Mouse (Mus musculus) retina, postnatal 1 day (tissue): Measurements from ENCODE around the gene Nlrp10.

ENCODE experiments used
- DNase-seq: peaks from one replicate; pipeline ENCODE4 v3.0.0-alpha.2; 2012

Nlrp10 gene

GRCm38 (mm10) chr7:108929726-108930393, at the start of gene Nlrp10:
Nlrp10 (minus strand) TSS chr7:108930178.
- no peak for DNase-seq

GRCm38 (mm10) chr7:108972273-108972672, 42.3 kb upstream of the Nlrp10 start:
- DNase-seq = peak; percentile 87

- DNase-seq = no peak
These were observed 38.2 kb upstream of the Nlrp10 start for GRCm38 (mm10) chr7:108968201-108968600.

GRCm38 (mm10) chr7:108966742-108967362, 36.9 kb upstream of the Nlrp10 start:
- DNase-seq = peak; percentile 80

GRCm38 (mm10) chr7:108965968-108966367, 36.0 kb upstream of the Nlrp10 start:
- DNase-seq = peak; percentile 58

- no peak for DNase-seq
These were observed 27.8 kb upstream of the Nlrp10 start for GRCm38 (mm10) chr7:108957734-108958133.

- DNase-seq = peak; percentile 51
These were observed 24.2 kb upstream of the Nlrp10 start for GRCm38 (mm10) chr7:108954185-108954584.

GRCm38 (mm10) chr7:108952801-108953200, 22.8 kb upstream of the Nlrp10 start:
- no peak for DNase-seq

GRCm38 (mm10) chr7:108950762-108951331, 20.9 kb upstream of the Nlrp10 start:
- DNase-seq = peak; percentile 50

GRCm38 (mm10) chr7:108950312-108950761, 20.4 kb upstream of the Nlrp10 start, which contains the start of gene Tub:
Tub (plus strand) TSS chr7:108950338.
- DNase-seq = peak; percentile 87

- peak; percentile 41 for DNase-seq
These were observed 19.3 kb upstream of the Nlrp10 start for GRCm38 (mm10) chr7:108949301-108949700.

GRCm38 (mm10) chr7:108948611-108949010, 18.6 kb upstream of the Nlrp10 start:
- no peak for DNase-seq

GRCm38 (mm10) chr7:108944002-108944401, 14.0 kb upstream of the Nlrp10 start:
- DNase-seq = peak; percentile 81

- DNase-seq = no peak
These were observed 11.5 kb upstream of the Nlrp10 start for GRCm38 (mm10) chr7:108941466-108941865.

GRCm38 (mm10) chr7:108936591-108936990, 6.6 kb upstream of the Nlrp10 start:
- no peak for DNase-seq

- no peak for DNase-seq
These were observed 5.4 kb upstream of the Nlrp10 start for GRCm38 (mm10) chr7:108935411-108935810.

GRCm38 (mm10) chr7:108934836-108935235, 4.9 kb upstream of the Nlrp10 start:
- no peak for DNase-seq

GRCm38 (mm10) chr7:108933794-108934731, 4.1 kb upstream of the Nlrp10 start, which contains the start of gene Eif3f:
Eif3f (plus strand) TSS chr7:108934417.
- peak; percentile 99 for DNase-seq

- DNase-seq = no peak
These were observed 1.4 kb downstream of the Nlrp10 start for GRCm38 (mm10) chr7:108928280-108929188.

- no peak for DNase-seq
These were observed 2.9 kb downstream of the Nlrp10 start for GRCm38 (mm10) chr7:108927043-108927442.

GRCm38 (mm10) chr7:108903969-108904368, 26.0 kb downstream of the Nlrp10 start:
- no peak for DNase-seq

- DNase-seq = no peak
These were observed 35.7 kb downstream of the Nlrp10 start, which contains the start of gene Olfr519 for GRCm38 (mm10) chr7:108894320-108894719. Olfr519 (minus strand) TSS chr7:108894420.
